Mouse (Mus musculus) megakaryocyte, embryonic 14.5 days (primary cell): ENCODE results near the gene Klrc2. TPM values are rescaled to one million over a fixed set of nuclear protein-coding genes. Genes with fewer than 3 reads are reported as not detected.
"Not testable (repeated sequence)": the region's sequence is repeated elsewhere in the genome, so short reads cannot be mapped to it uniquely, and the experiment has no call there.

ENCODE experiments used
- H3K27me3 ChIP-seq: replicated peaks from 2 replicates; pipeline ENCODE3; 2012; ENCODE audit warnings: inconsistent platforms
- H3K36me3 ChIP-seq: replicated peaks from 2 replicates; pipeline ENCODE3; 2012; ENCODE audit warnings: low read length, inconsistent platforms, mixed read lengths
- H3K4me1 ChIP-seq: 2 replicates; pipeline ENCODE4 v1.6.1; 2012; ENCODE audit warnings: inconsistent platforms
- H3K4me3 ChIP-seq: replicated peaks from 2 replicates; pipeline ENCODE3; 2012; ENCODE audit warnings: moderate library complexity, mild to moderate bottlenecking, inconsistent platforms
- H3K9me3 ChIP-seq: 2 replicates; pipeline ENCODE4 v1.6.1; 2012; ENCODE audit warnings: inconsistent platforms
- FLI1 ChIP-seq: IDR thresholded peaks from 2 replicates; pipeline ENCODE4 v1.6.1; 2012; ENCODE audit warnings: low read length, inconsistent platforms, mixed read lengths
- GATA1 ChIP-seq: IDR thresholded peaks from 3 replicates; pipeline ENCODE4 v1.6.1; 2012; ENCODE audit warnings: mixed read lengths, low read length, inconsistent platforms, borderline replicate concordance
- polyA plus RNA-seq: library from polyadenylated mRNA; stranded (reverse); fragments of >175 nt; gene quantifications from 2 replicates; pipeline ENCODE4 v1.2.3, GENCODE M21; 2012; ENCODE audit warnings: low replicate concordance; ENCODE audit not compliant: insufficient read depth

Klrc2 gene
- not detected in 2 replicates for polyA plus RNA-seq

- not testable (repeated sequence) for H3K36me3 ChIP-seq, H3K4me1 ChIP-seq, H3K9me3 ChIP-seq, H3K4me3 ChIP-seq, H3K27me3 ChIP-seq
These were observed at the start of gene Klrc2 for GRCm38 (mm10) chr6:129660589-129660988. Klrc2 (minus strand) TSS chr6:129660689.

GRCm38 (mm10) chr6:129691436-129691835 lies 30.9 kb upstream of the Klrc2 start:
- not testable (repeated sequence) for H3K36me3 ChIP-seq, H3K4me3 ChIP-seq, H3K27me3 ChIP-seq, H3K4me1 ChIP-seq, H3K9me3 ChIP-seq

GRCm38 (mm10) chr6:129680379-129680778 lies 19.9 kb upstream of the Klrc2 start:
- Histone ChIP-seq H3K4me1 (no peaks in the 10 kb centered on the region), H3K27me3 (no peaks in the 10 kb centered on the region), H3K36me3 (no peaks in the 10 kb centered on the region), H3K9me3 (no peaks in the 10 kb centered on the region), H3K4me3 (no peak overlapping the region)
- TF ChIP-seq FLI1 (no peak), GATA1 (no peak)

- no peaks in the 10 kb centered on the region for H3K27me3 ChIP-seq
- no peaks in the 10 kb centered on the region for H3K9me3 ChIP-seq
- no peak for TF ChIP-seq FLI1
- no peak for TF ChIP-seq GATA1
- H3K4me3 ChIP-seq = no peak within 1 kb of the TSS
- H3K4me1 ChIP-seq = no peaks in the 10 kb centered on the region
- H3K36me3 ChIP-seq = no peaks in the 10 kb centered on the region
These were observed 18.4 kb upstream of the Klrc2 start, which contains the start of gene Klrc1 for GRCm38 (mm10) chr6:129678873-129679272. Klrc1 (minus strand) TSS chr6:129678973.

- not testable (repeated sequence) for H3K4me1 ChIP-seq, H3K27me3 ChIP-seq, H3K36me3 ChIP-seq, H3K4me3 ChIP-seq, H3K9me3 ChIP-seq
These were observed 812 bp upstream of the Klrc2 start for GRCm38 (mm10) chr6:129661301-129661700.

GRCm38 (mm10) chr6:129644054-129644453 lies 16.4 kb downstream of the Klrc2 start:
- H3K9me3 ChIP-seq, H3K4me1 ChIP-seq, H3K27me3 ChIP-seq, H3K36me3 ChIP-seq, H3K4me3 ChIP-seq: not testable (repeated sequence)

GRCm38 (mm10) chr6:129643237-129643636 lies 17.3 kb downstream of the Klrc2 start, which contains the start of gene Klrc3:
Klrc3 (minus strand) TSS chr6:129643337.
- H3K27me3 ChIP-seq, H3K36me3 ChIP-seq, H3K4me3 ChIP-seq, H3K4me1 ChIP-seq, H3K9me3 ChIP-seq: not testable (repeated sequence)

- not testable (repeated sequence) for H3K4me3 ChIP-seq, H3K4me1 ChIP-seq, H3K36me3 ChIP-seq, H3K27me3 ChIP-seq, H3K9me3 ChIP-seq
These were observed 29.4 kb downstream of the Klrc2 start for GRCm38 (mm10) chr6:129631046-129631445.

GRCm38 (mm10) chr6:129623735-129624134 lies 36.8 kb downstream of the Klrc2 start, which contains the start of gene Klrk1:
Klrk1 (minus strand) TSS chr6:129623864.
- Histone ChIP-seq H3K4me1 (no peaks in the 10 kb centered on the region), H3K36me3 (no peaks in the 10 kb centered on the region), H3K4me3 (no peak within 1 kb of the TSS), H3K9me3 (no peaks in the 10 kb centered on the region), H3K27me3 (no peaks in the 10 kb centered on the region)
- TF ChIP-seq GATA1 (no peak), FLI1 (no peak)

GRCm38 (mm10) chr6:129608372-129608771 lies 52.1 kb downstream of the Klrc2 start:
- Histone ChIP-seq H3K27me3 (no peaks in the 10 kb centered on the region), H3K36me3 (no peaks in the 10 kb centered on the region), H3K4me3 (no peak overlapping the region), H3K9me3 (no peaks in the 10 kb centered on the region), H3K4me1 (no peaks in the 10 kb centered on the region)
- no peak for TF ChIP-seq GATA1
- TF ChIP-seq FLI1 = no peak

Other genes starting within 250 kb of the Klrc2 start
- gene Clec1a, start 208.7 kb downstream of the Klrc2 start, polyA plus RNA-seq = not detected in 2 replicates
- 0.21 TPM in 1 of 2 replicates, not detected in the other for gene Olr1, start 153.5 kb downstream of the Klrc2 start, polyA plus RNA-seq
- gene Tmem52b, start 148.1 kb downstream of the Klrc2 start, polyA plus RNA-seq = not detected in 2 replicates
- gene Gabarapl1, start 127.5 kb downstream of the Klrc2 start, polyA plus RNA-seq = 25.5 and 160 TPM in 2 replicates
- gene Klre1, start 82.8 kb downstream of the Klrc2 start, polyA plus RNA-seq = 0.69 TPM in 1 of 2 replicates, not detected in the other
- gene Klrd1, start 68.9 kb downstream of the Klrc2 start, polyA plus RNA-seq = not detected in 2 replicates
- not detected in 2 replicates for gene Klrk1, start 36.8 kb downstream of the Klrc2 start, polyA plus RNA-seq
- gene Klrc3, start 17.4 kb downstream of the Klrc2 start, polyA plus RNA-seq = not detected in 2 replicates
- not detected in 2 replicates for gene Klrc1, start 18.3 kb upstream of the Klrc2 start, polyA plus RNA-seq
- gene Klri1, start 56.4 kb upstream of the Klrc2 start, polyA plus RNA-seq = not detected in 2 replicates
- gene Klri2, start 79.8 kb upstream of the Klrc2 start, polyA plus RNA-seq = not detected in 2 replicates
- gene Gm156, start 123.6 kb upstream of the Klrc2 start, polyA plus RNA-seq = not detected in 2 replicates
- gene Gm17631, start 202.0 kb upstream of the Klrc2 start, polyA plus RNA-seq = not detected in 2 replicates
- not detected in 2 replicates for gene Klra17, start 216.0 kb upstream of the Klrc2 start, polyA plus RNA-seq